Mouse (Mus musculus) MEL (cell line): ENCODE data around the gene Epb41l1. TPM values are rescaled to one million over a fixed set of nuclear protein-coding genes. Genes with fewer than 3 reads are reported as not detected.

ENCODE experiments used
- DNase-seq: peaks from one replicate; pipeline ENCODE4 v3.0.0; 2011; ENCODE audit warnings: low read depth, low spot score
- H3K27ac ChIP-seq: 2 replicates; pipeline ENCODE4 v1.5.1; 2012; ENCODE audit warnings: low read depth, mild to moderate bottlenecking, control low read depth, low read length, moderate library complexity; ENCODE audit not compliant: control insufficient read depth
- H3K27me3 ChIP-seq, 2 experiments: fragments of 150-350 bp in 1 of 2; sonication (generic) in 1 of 2; 2 replicates each; pipeline ENCODE4 v1.6.1; 2012; ENCODE audit warnings: low read length in 2 of 2, mild to moderate bottlenecking in 2 of 2, improper control_type of control experiment in 1 of 2, moderate library complexity in 1 of 2; ENCODE audit not compliant: insufficient read depth in 2 of 2, control insufficient read depth in 1 of 2
- H3K36me3 ChIP-seq, 2 experiments: 2 replicates each; pipeline ENCODE4 v1.6.1; 2012 to 2014; ENCODE audit warnings: low read length in 2 of 2, improper control_type of control experiment in 1 of 2, inconsistent platforms in 1 of 2, mild to moderate bottlenecking in 1 of 2; ENCODE audit not compliant: insufficient read depth in 2 of 2, control insufficient read depth in 1 of 2
- H3K4me1 ChIP-seq, 2 experiments: fragments of 150-350 bp in 1 of 2; sonication (generic) in 1 of 2; 2 replicates each; pipeline ENCODE4 v1.6.1; 2012; ENCODE audit warnings: low read length in 2 of 2, improper control_type of control experiment in 1 of 2, mild to moderate bottlenecking in 1 of 2; ENCODE audit not compliant: insufficient read depth in 2 of 2, control insufficient read depth in 1 of 2
- H3K4me3 ChIP-seq, 2 experiments: fragments of 150-350 bp in 1 of 2; sonication (generic) in 1 of 2; 2 replicates each; pipeline ENCODE4 v1.5.1; 2012; ENCODE audit warnings: low read depth in 2 of 2, low read length in 2 of 2, mild to moderate bottlenecking in 2 of 2, moderate library complexity in 2 of 2, control low read depth in 1 of 2, improper control_type of control experiment in 1 of 2; ENCODE audit not compliant: control insufficient read depth in 1 of 2, insufficient read depth in 1 of 2
- H3K79me2 ChIP-seq: 2 replicates; pipeline ENCODE4 v1.6.1; 2012; ENCODE audit warnings: mild to moderate bottlenecking, low read length, moderate library complexity; ENCODE audit not compliant: control insufficient read depth, poor library complexity, insufficient read depth
- H3K9ac ChIP-seq: 2 replicates; pipeline ENCODE4 v1.6.1; 2012; ENCODE audit warnings: low read depth, mild to moderate bottlenecking, control low read depth, low read length, moderate library complexity; ENCODE audit not compliant: control insufficient read depth, poor library complexity, severe bottlenecking
- H3K9me3 ChIP-seq: fragments of 150-350 bp; sonication (generic); replicated peaks from 2 replicates; pipeline ENCODE4 v1.6.1; 2012; ENCODE audit warnings: mild to moderate bottlenecking, low read length, improper control_type of control experiment, moderate library complexity; ENCODE audit not compliant: insufficient read depth
- BHLHE40 ChIP-seq: IDR thresholded peaks from 2 replicates; pipeline ENCODE4 v1.6.1; 2012; ENCODE audit warnings: low read depth, mild to moderate bottlenecking, inconsistent platforms, low read length, improper control_type of control experiment, borderline replicate concordance
- CHD1 ChIP-seq: IDR thresholded peaks from 2 replicates; pipeline ENCODE4 v1.6.1; 2012; ENCODE audit warnings: low read depth, mild to moderate bottlenecking, inconsistent platforms, low read length, improper control_type of control experiment
- CTCF ChIP-seq, 3 experiments: IDR thresholded peaks in 2 of 3; conservative IDR thresholded peaks in 1 of 3; 2 replicates each; pipeline ENCODE4 v1.5.1; 2011 to 2012; ENCODE audit warnings: low read length in 3 of 3, low read depth in 2 of 3, mild to moderate bottlenecking in 2 of 3, improper control_type of control experiment in 1 of 3, inconsistent platforms in 1 of 3, mixed read lengths in 1 of 3, moderate library complexity in 1 of 3; ENCODE audit not compliant: control insufficient read depth in 1 of 3, insufficient read depth in 1 of 3, poor library complexity in 1 of 3, severe bottlenecking in 1 of 3
- ELF1 ChIP-seq: IDR thresholded peaks from 2 replicates; pipeline ENCODE4 v1.6.1; 2014; ENCODE audit warnings: low read depth, mild to moderate bottlenecking, inconsistent platforms, low read length, improper control_type of control experiment, moderate library complexity
- EP300 ChIP-seq, 2 experiments: IDR thresholded peaks; 2 replicates each; pipeline ENCODE4 v1.6.1; 2011; ENCODE audit warnings: improper control_type of control experiment in 2 of 2, low read length in 2 of 2, low read depth in 1 of 2, mild to moderate bottlenecking in 1 of 2
- GATA1 ChIP-seq: IDR thresholded peaks from 2 replicates; pipeline ENCODE4 v1.6.1; 2011; ENCODE audit warnings: low read depth, low read length, improper control_type of control experiment
- KAT2A ChIP-seq: conservative IDR thresholded peaks from 2 replicates; pipeline ENCODE4 v1.6.1; 2012; ENCODE audit warnings: low read depth, low read length, improper control_type of control experiment, inconsistent platforms
- MXI1 ChIP-seq: IDR thresholded peaks from 2 replicates; pipeline ENCODE4 v1.6.1; 2011; ENCODE audit warnings: mild to moderate bottlenecking, low read depth, low read length, improper control_type of control experiment
- MYB ChIP-seq: IDR thresholded peaks from 2 replicates; pipeline ENCODE4 v1.6.1; 2011; ENCODE audit warnings: mild to moderate bottlenecking, low read depth, low read length, improper control_type of control experiment
- NELFE ChIP-seq: IDR thresholded peaks from 2 replicates; pipeline ENCODE4 v1.6.1; 2011; ENCODE audit warnings: low read depth, low read length, improper control_type of control experiment
- NRF1 ChIP-seq: IDR thresholded peaks from 2 replicates; pipeline ENCODE4 v1.6.1; 2014; ENCODE audit warnings: low read depth, mild to moderate bottlenecking, inconsistent platforms, low read length, improper control_type of control experiment, moderate library complexity; ENCODE audit not compliant: poor library complexity, insufficient read depth, severe bottlenecking
- POLR2AphosphoS2 ChIP-seq: IDR thresholded peaks from 2 replicates; pipeline ENCODE4 v1.6.1; 2011; ENCODE audit warnings: low read length, improper control_type of control experiment
- RCOR1 ChIP-seq: IDR thresholded peaks from 2 replicates; pipeline ENCODE4 v1.6.1; 2012; ENCODE audit warnings: low read depth, mild to moderate bottlenecking, inconsistent platforms, low read length, improper control_type of control experiment
- SIN3A ChIP-seq: IDR thresholded peaks from 2 replicates; pipeline ENCODE4 v1.6.1; 2012; ENCODE audit warnings: low read length, improper control_type of control experiment, inconsistent platforms
- TCF12 ChIP-seq: IDR thresholded peaks from 2 replicates; pipeline ENCODE4 v1.6.1; 2014; ENCODE audit warnings: low read depth, mild to moderate bottlenecking, inconsistent platforms, low read length, improper control_type of control experiment, moderate library complexity
- UBTF ChIP-seq: IDR thresholded peaks from 2 replicates; pipeline ENCODE4 v1.6.1; 2012; ENCODE audit warnings: low read depth, mild to moderate bottlenecking, inconsistent platforms, low read length, improper control_type of control experiment, moderate library complexity, borderline replicate concordance; ENCODE audit not compliant: insufficient read depth
- ZC3H11A ChIP-seq: IDR thresholded peaks from 2 replicates; pipeline ENCODE4 v1.6.1; 2012; ENCODE audit warnings: low read depth, mild to moderate bottlenecking, inconsistent platforms, low read length, improper control_type of control experiment
- ZMIZ1 ChIP-seq: IDR thresholded peaks from 2 replicates; pipeline ENCODE4 v1.6.1; 2012; ENCODE audit warnings: low read depth, mild to moderate bottlenecking, inconsistent platforms, low read length, improper control_type of control experiment, moderate library complexity
- ZNF384 ChIP-seq: IDR thresholded peaks from 2 replicates; pipeline ENCODE4 v1.6.1; 2012; ENCODE audit warnings: low read depth, mild to moderate bottlenecking, inconsistent platforms, low read length, improper control_type of control experiment
- polyA plus RNA-seq, 2 experiments: library from polyadenylated mRNA; stranded (reverse) in 1 of 2; unstranded in 1 of 2; fragments of >175 nt in 1 of 2; fragments of >200 nt in 1 of 2; gene quantifications; 2 replicates each; pipeline versions ENCODE4 v1.2.1 to v1.2.4; 2012; ENCODE audit warnings: low replicate concordance in 2 of 2, low read depth in 1 of 2; ENCODE audit not compliant: insufficient read length in 2 of 2, insufficient read depth in 1 of 2, missing spikeins in 1 of 2
- total RNA-seq: library from RNA; depleted of rRNA; stranded (reverse); fragments of 300-350 nt; gene quantifications from 2 replicates; pipeline ENCODE4 v1.2.3, GENCODE M21; 2012

Gene Epb41l1
- total and polyA plus RNA-seq, 3 experiments: 1.5 to 7.3 TPM; not detected in 1

- Histone ChIP-seq H3K27ac (no peak overlapping the region), H3K79me2 (no peaks in the 10 kb centered on the region)
- TF ChIP-seq GATA1: no peak
- peak in 1 of 3 experiments; percentile 17; a peak in 2 of 6 replicates for TF ChIP-seq CTCF (IDR thresholded peaks at IDR 0.05 in 2 of 3, conservative IDR thresholded peaks at IDR 0.05 in 1 of 3; ENCODE audit: control insufficient read depth in 1 of 3, insufficient read depth in 1 of 3, low read depth in 2 of 3, low read length in 3 of 3, poor library complexity in 1 of 3, severe bottlenecking in 1 of 3)
Measured at GRCm38 (mm10) chr2:156540991-156541390, 120.3 kb downstream of the Epb41l1 start.

DNA sequence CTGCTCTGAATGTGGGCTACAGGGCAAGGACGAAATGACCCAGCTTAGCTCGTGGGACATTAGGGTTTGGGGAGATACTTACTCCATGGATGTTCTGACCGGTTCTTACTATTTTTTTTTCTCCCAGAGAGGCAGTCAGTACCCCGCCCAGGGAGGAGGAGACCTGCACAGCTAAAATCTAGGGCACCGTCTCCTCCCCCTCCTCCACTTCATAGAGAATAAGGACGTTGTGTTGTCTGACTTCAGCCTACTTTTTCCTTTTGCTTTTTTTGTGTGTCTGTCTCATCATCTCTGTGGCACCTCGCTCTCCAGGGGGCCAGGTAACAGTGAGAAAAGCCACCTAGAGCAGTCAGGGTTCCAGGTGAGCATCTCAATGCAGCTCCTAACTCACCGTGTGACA is 121.7 kb downstream of the Epb41l1 start:
- H3K4me1 ChIP-seq: 0 out of 4 replicates have a peak, but pooled peaks cover 0 to 3% of the 10 kb centered on the region in 2 experiments
- TF ChIP-seq NRF1 (no peak), ELF1 (no peak), NELFE (no peak), CHD1 (no peak), TCF12 (no peak), EP300 (IDR thresholded peaks at IDR 0.05; ENCODE audit: low read depth in 1 of 2, low read length in 2 of 2) (no peak), MXI1 (no peak), CTCF (IDR thresholded peaks at IDR 0.05 in 2 of 3, conservative IDR thresholded peaks at IDR 0.05 in 1 of 3; ENCODE audit: control insufficient read depth in 1 of 3, insufficient read depth in 1 of 3, low read depth in 2 of 3, low read length in 3 of 3, poor library complexity in 1 of 3, severe bottlenecking in 1 of 3) (no peak), POLR2AphosphoS2 (no peak), RCOR1 (no peak), ZMIZ1 (no peak), GATA1 (no peak), ZC3H11A (no peak), ZNF384 (no peak), MYB (no peak), KAT2A (no peak), SIN3A (no peak), BHLHE40 (no peak), UBTF (no peak)

More at GRCm38 (mm10) chr2:156540991-156541390, 120.3 kb downstream of the Epb41l1 start:
- no peak overlapping the region for H3K9ac ChIP-seq
- peak; percentile 16 for DNase-seq
- no peak overlapping the region for H3K4me3 ChIP-seq
- H3K36me3 ChIP-seq: no peaks in the 10 kb centered on the region
- no peaks in the 10 kb centered on the region for H3K27me3 ChIP-seq
- H3K4me1 ChIP-seq: no peaks in the 10 kb centered on the region
- no peaks in the 10 kb centered on the region for H3K9me3 ChIP-seq

More for the DNA sequence above, 121.7 kb downstream of the Epb41l1 start:
- no peak overlapping the region for H3K27ac ChIP-seq
- peaks cover under 1% of the 10 kb centered on the region; the same call in 1 of the 2 replicates for H3K79me2 ChIP-seq
- DNase-seq: no peak
- H3K36me3 ChIP-seq: no peaks in the 10 kb centered on the region
- no peaks in the 10 kb centered on the region for H3K27me3 ChIP-seq
- no peak overlapping the region for H3K9ac ChIP-seq
- no peak overlapping the region for H3K4me3 ChIP-seq
- H3K9me3 ChIP-seq: no peaks in the 10 kb centered on the region
